Mouse (Mus musculus) left cerebral cortex, adult 18-20 months (tissue): ENCODE measurements around the gene Fbxl17. TPM values are rescaled to one million over a fixed set of nuclear protein-coding genes. Genes with fewer than 3 reads are reported as not detected.
A peak's percentile ranks its signal among the peaks of the same experiment; 100 is the strongest.

Source experiments
- DNase-seq, 2 experiments: peaks; one replicate each; pipeline ENCODE4 v3.0.0; 2021 to 2022; ENCODE audit warnings: low spot score in 2 of 2, mixed read lengths in 1 of 2
- total RNA-seq, 2 experiments: library from RNA; stranded (reverse); gene quantifications; 2 replicates each; pipeline ENCODE4 v1.2.3; 2021

The Fbxl17 gene
- total RNA-seq, 2 experiments from 2014 or later, result 58.2 to 62.9 TPM

GRCm38 (mm10) chr17:63343076-63343475 is 156.7 kb downstream of the Fbxl17 start:
- no peak for DNase-seq

- DNase-seq, result peak in 1 of 2 experiments; percentile 13
These were observed 157.4 kb downstream of the Fbxl17 start for GRCm38 (mm10) chr17:63342440-63342839.

- DNase-seq, result no peak
These were observed 158.6 kb downstream of the Fbxl17 start for GRCm38 (mm10) chr17:63341203-63341602.

GRCm38 (mm10) chr17:63328888-63329287 is 170.9 kb downstream of the Fbxl17 start:
- no peak for DNase-seq

GRCm38 (mm10) chr17:63326227-63326626 is 173.6 kb downstream of the Fbxl17 start:
- no peak for DNase-seq

- DNase-seq, result no peak
These were observed 175.1 kb downstream of the Fbxl17 start for GRCm38 (mm10) chr17:63324672-63325071.

GRCm38 (mm10) chr17:63324039-63324438 is 175.8 kb downstream of the Fbxl17 start:
- peak; percentile 59 to 82 for DNase-seq

GRCm38 (mm10) chr17:63322846-63323245 is 177.0 kb downstream of the Fbxl17 start:
- DNase-seq, result no peak

GRCm38 (mm10) chr17:63321290-63321689 is 178.5 kb downstream of the Fbxl17 start:
- DNase-seq, result no peak

- DNase-seq, result no peak
These were observed 182.3 kb downstream of the Fbxl17 start for GRCm38 (mm10) chr17:63317518-63317917.

GRCm38 (mm10) chr17:63315646-63316480 is 184.0 kb downstream of the Fbxl17 start:
- DNase-seq, result no peak

GRCm38 (mm10) chr17:63312804-63313203 is 187.0 kb downstream of the Fbxl17 start:
- no peak for DNase-seq

GRCm38 (mm10) chr17:63312330-63312729 is 187.5 kb downstream of the Fbxl17 start:
- no peak for DNase-seq

- DNase-seq, result no peak
These were observed 188.2 kb downstream of the Fbxl17 start for GRCm38 (mm10) chr17:63311613-63312012.

GRCm38 (mm10) chr17:63310021-63310420 is 189.8 kb downstream of the Fbxl17 start:
- no peak for DNase-seq

- peak; percentile 28 to 30 for DNase-seq
These were observed 196.0 kb downstream of the Fbxl17 start for GRCm38 (mm10) chr17:63303862-63304261.

GRCm38 (mm10) chr17:63301822-63302393 is 197.9 kb downstream of the Fbxl17 start:
- DNase-seq, result no peak

- DNase-seq, result no peak
These were observed 204.3 kb downstream of the Fbxl17 start for GRCm38 (mm10) chr17:63295471-63295870.

GRCm38 (mm10) chr17:63294961-63295360 is 204.9 kb downstream of the Fbxl17 start:
- DNase-seq, result no peak

GRCm38 (mm10) chr17:63293979-63294378 is 205.8 kb downstream of the Fbxl17 start:
- no peak for DNase-seq

GRCm38 (mm10) chr17:63289317-63289913 is 210.4 kb downstream of the Fbxl17 start:
- DNase-seq, result no peak

GRCm38 (mm10) chr17:63288850-63289249 is 211.0 kb downstream of the Fbxl17 start:
- DNase-seq, result no peak
